Mouse (Mus musculus): ENCODE measurements around the gene Kremen2. TPM values are rescaled to one million over a fixed set of nuclear protein-coding genes. Genes with fewer than 3 reads are reported as not detected.

Kremen2 gene
- polyA plus RNA-seq, 1 experiment from 2014 or later = 1.6 TPM

DNA sequence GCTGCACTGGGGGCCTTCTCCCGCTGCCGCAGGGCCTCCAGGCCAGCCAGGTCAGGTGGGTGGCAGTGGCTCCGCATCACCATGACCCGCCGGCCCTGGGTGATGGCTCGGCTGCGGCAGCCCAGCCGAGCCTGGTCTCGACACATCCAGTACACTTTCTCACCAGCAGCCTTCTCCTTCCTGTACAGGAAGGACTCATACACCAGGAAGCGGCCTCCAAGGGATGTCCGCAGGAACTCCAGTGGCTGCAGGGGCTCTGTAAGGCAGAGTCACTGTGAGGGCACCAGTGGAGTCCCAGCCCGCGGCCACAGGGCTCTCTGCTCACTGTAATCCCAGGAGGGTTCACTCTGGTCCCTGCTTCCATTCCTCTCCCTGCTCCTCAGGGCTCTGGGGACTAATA is 10.1 kb upstream of the Kremen2 start:
- no peak for ATAC-seq (ENCODE audit: low FRiP score)
- no peaks in the 10 kb centered on the region for H3K27me3 ChIP-seq
- 99% methylated on average over 13 of the region's 13 CpGs for WGBS

DNA sequence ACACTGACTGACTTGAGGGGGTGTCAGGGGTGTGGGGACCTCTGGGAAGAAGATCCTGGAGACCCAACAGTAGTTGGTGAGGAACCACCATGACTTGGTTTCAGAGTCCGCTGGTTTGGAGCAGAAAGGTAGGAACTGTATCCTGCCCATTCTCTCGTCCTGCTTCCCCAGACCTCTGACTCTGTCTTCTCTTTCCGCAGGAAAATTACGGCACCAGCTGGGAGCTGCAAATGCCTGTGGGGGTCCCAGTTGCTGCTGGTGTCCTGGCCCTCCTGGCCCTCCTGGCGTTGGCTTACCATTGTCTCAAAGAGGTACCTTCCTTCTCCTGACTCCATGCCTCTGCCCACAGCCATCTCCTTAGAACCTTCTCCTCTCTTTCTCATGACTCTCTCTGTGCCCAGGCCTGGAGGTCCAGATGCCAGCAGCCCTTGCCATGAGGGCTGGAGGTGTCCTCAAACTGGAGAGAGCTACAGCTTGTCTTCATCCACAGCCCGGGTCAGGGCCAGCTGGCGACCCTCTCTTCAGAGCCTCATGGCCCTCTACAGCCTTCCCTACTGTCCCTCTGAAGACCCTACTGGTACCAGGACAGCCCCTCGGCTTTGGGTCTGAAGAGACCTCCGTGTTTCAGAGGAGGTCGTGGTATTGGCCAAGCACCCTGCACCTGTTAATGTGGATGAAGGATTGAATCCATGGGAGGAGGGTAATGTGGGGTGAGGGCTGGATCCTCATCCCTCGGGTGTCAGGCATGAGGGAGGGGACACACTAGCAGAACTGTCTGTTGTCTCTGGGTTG is 4.0 kb upstream of the Kremen2 start:
- Histone ChIP-seq H3K4me3 (replicated peaks) (no peak overlapping the region), H3K27ac (no peak overlapping the region), H3K4me2 (no peak overlapping the region), H3K36me3 (replicated peaks) (peaks cover 36% of the 10 kb centered on the region), H3K4me1 (peaks cover 18% of the 10 kb centered on the region), H3K9ac (no peak overlapping the region), H3K9me3 (no peaks in the 10 kb centered on the region), H3K27me3 (peaks cover 42% of the 10 kb centered on the region)
- 85% methylated on average over 11 of the region's 11 CpGs for WGBS
- no peak for ATAC-seq (ENCODE audit: low FRiP score)

More for the DNA sequence above, 10.1 kb upstream of the Kremen2 start:
- no peak overlapping the region for H3K27ac ChIP-seq
- H3K9ac ChIP-seq = no peak overlapping the region
- peaks cover 3% of the 10 kb centered on the region; the same call in 1 of the 2 replicates for H3K4me1 ChIP-seq
- no peaks in the 10 kb centered on the region for H3K9me3 ChIP-seq
- peaks cover 93% of the 10 kb centered on the region for H3K36me3 ChIP-seq (replicated peaks)
- no peak overlapping the region for H3K4me3 ChIP-seq (replicated peaks)
- H3K4me2 ChIP-seq = no peak overlapping the region

DNA sequence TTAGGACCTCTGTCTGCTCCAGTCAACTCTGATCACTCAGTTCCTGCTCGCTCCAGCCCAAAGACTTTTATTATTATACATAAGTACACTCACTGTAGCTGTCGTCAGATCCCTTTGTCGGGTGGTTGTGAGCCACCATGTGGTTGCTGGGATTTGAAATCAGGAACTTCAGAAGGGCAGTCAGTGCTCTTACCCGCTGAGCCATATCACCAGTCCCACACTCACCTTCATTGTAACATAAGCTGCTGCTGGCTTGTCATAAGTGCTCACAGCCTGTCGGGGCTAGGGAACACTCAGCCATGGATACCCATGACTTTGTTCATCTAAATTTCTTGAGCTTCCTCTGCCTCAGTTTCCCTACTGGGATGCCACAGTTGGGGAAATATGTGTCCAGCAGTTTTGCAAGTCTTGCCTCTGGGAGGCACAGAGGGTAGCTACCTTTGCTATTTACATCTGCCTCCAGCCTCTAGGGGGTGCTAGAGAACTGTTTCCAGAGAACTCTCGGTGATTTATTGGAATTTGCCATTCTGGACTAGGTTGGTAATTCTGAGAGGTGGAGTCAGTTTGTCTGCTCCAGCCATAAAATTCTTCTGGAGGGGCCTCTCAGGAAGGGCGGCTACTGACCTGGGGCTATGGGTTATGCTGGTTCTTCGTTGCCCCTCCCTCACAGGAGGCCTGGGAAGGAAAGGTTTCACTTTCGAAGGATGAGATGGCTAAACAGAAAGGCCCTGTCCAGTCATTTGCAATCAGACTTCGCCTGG is 3.2 kb upstream of the Kremen2 start:
- ATAC-seq (ENCODE audit: low FRiP score) = 0 out of 2 replicates have a peak, but pooled peaks have one; percentile 12
- Histone ChIP-seq H3K4me2 (no peak overlapping the region), H3K27me3 (peaks cover 50% of the 10 kb centered on the region), H3K9me3 (no peaks in the 10 kb centered on the region), H3K36me3 (replicated peaks) (peaks cover 28% of the 10 kb centered on the region), H3K9ac (no peak overlapping the region), H3K4me1 (peaks cover 21% of the 10 kb centered on the region), H3K4me3 (replicated peaks) (no peak overlapping the region), H3K27ac (no peak overlapping the region)
- whole genome bisulfite sequencing = 39% methylated on average over 10 of the region's 10 CpGs

DNA sequence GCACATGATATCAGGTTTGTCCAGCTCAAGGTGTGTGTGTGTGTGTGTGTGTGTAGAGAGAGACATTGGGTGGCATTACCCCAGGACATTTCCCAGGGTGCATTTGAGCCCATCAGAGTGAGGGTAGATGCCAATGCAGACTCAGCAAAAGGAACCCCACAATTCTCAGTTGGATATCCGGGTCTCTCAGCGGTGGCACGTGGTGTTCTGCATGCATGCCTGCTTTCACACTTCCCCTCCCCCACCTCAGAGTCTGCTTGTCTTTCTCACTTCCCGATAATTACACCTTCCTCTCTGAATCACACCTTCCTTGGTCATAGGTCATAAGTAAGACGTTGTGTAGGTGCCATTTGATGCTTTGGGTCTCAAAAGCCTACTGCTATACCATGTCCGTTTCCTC is 2.4 kb upstream of the Kremen2 start:
- WGBS = 44% methylated on average over 6 of the region's 6 CpGs
- Histone ChIP-seq H3K9ac (no peak overlapping the region), H3K4me2 (no peak overlapping the region), H3K4me3 (replicated peaks) (no peak overlapping the region), H3K4me1 (peaks cover 21% of the 10 kb centered on the region), H3K27ac (no peak overlapping the region), H3K27me3 (peaks cover 58% of the 10 kb centered on the region), H3K36me3 (replicated peaks) (peaks cover 20% of the 10 kb centered on the region), H3K9me3 (no peaks in the 10 kb centered on the region)
- no peak for ATAC-seq (ENCODE audit: low FRiP score)

DNA sequence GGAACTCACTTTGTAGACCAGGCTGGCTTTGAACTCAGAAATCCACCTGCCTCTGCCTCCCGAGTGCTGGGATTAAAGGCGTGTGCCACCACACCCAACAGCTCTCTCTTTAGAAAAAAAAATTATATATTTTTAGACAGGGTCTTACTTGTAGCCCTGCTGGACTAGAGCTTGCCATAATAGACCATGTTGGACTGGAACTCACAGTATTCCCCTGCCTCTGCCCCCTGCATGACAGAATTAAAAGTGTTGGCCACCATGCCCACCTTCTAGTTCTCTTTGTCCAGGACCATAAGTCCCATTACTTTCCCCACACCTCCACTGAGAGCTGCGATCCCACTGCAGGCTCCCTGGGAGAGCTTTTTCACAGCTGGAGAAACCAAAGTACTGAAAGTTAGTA is 1.8 kb upstream of the Kremen2 start:
- H3K36me3 ChIP-seq (replicated peaks) = peaks cover 14% of the 10 kb centered on the region
- H3K27me3 ChIP-seq = peaks cover 63% of the 10 kb centered on the region
- H3K4me3 ChIP-seq (replicated peaks) = no peak overlapping the region
- H3K9ac ChIP-seq = no peak overlapping the region
- no peak for ATAC-seq (ENCODE audit: low FRiP score)
- 84% methylated on average over 3 of the region's 3 CpGs for WGBS
- H3K27ac ChIP-seq = no peak overlapping the region
- H3K4me1 ChIP-seq = peaks cover 22% of the 10 kb centered on the region
- H3K4me2 ChIP-seq = no peak overlapping the region
- no peaks in the 10 kb centered on the region for H3K9me3 ChIP-seq

DNA sequence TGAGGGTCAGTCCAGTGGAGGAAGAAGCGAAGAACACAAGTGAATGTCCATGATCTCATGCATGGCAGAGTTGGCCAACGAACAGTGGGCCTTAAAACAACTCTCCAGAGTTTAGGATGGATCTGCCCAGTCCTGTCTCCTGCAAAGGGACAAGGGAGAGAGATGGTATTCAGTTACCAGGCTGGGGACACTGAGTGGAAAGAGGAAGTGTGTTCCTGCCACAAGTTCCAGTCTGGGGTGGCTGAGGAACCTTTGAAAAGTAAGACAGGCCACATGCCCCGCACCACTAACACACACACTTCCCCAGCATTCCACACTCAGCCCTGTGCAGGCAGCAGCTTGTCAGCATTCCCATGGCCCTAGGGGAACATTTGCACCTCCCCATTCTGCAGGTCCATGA is 1.1 kb upstream of the Kremen2 start:
- 77% methylated on average over 3 of the region's 3 CpGs for WGBS
- peaks cover 28% of the 10 kb centered on the region for H3K4me1 ChIP-seq
- no peak overlapping the region for H3K4me3 ChIP-seq (replicated peaks)
- peaks cover 70% of the 10 kb centered on the region for H3K27me3 ChIP-seq
- no peak overlapping the region for H3K9ac ChIP-seq
- no peak overlapping the region for H3K4me2 ChIP-seq
- H3K36me3 ChIP-seq (replicated peaks) = peaks cover 7% of the 10 kb centered on the region
- H3K9me3 ChIP-seq = no peaks in the 10 kb centered on the region
- ATAC-seq (ENCODE audit: low FRiP score) = no peak
- no peak overlapping the region for H3K27ac ChIP-seq

DNA sequence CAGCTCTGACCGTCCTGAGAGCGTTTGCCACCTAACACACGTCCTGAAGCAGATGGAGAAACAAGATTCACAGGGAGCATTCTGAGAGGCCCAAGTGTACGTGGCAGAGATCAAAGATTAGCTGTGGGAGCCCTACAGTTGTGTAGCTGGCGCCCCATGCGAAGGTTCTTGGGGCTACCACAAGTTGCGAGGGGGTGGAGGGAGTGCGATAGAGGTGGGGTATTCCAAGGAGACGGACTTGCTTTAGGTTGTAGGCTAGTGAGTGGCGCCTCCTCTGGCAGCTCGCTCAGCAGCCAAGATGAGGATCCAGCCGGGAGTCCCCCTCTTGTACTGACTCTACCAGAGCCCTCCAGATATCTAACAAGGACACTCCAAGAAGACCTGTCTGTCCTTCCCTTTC is 678 bp upstream of the Kremen2 start:
- Histone ChIP-seq H3K9me3 (no peaks in the 10 kb centered on the region), H3K36me3 (replicated peaks) (peaks cover 3% of the 10 kb centered on the region), H3K27me3 (peaks cover 75% of the 10 kb centered on the region), H3K4me3 (replicated peaks) (peak overlapping the region; percentile 32), H3K4me2 (peak overlapping the region; percentile 65), H3K9ac (no peak overlapping the region), H3K4me1 (peaks cover 28% of the 10 kb centered on the region), H3K27ac (no peak overlapping the region)
- no peak for ATAC-seq (ENCODE audit: low FRiP score)
- whole genome bisulfite sequencing = 4% methylated on average over 12 of the region's 12 CpGs

DNA sequence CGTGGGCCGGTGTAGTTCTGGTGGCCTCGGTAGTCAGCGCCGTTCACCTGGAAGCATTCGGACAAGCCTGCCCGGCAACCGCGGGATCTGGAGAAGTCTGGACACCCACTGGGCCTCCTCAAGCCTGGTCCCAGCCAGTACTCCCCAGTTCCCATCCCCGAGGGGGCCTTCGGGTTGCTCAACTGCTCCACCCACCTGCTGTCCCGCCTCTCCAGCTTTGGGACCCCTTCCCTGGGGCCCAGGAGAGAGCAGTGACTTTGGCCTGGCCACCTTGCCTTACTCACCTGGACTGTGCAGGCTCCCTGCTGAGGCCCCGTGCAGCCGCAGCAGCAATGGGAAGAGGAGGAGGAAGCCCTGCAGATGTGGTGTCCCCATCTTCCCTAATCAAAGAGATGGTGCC is 982 bp downstream of the Kremen2 start:
- peaks cover 85% of the 10 kb centered on the region for H3K27me3 ChIP-seq
- no peak for ATAC-seq (ENCODE audit: low FRiP score)
- WGBS = 2% methylated on average over 14 of the region's 14 CpGs
- no peaks in the 10 kb centered on the region for H3K36me3 ChIP-seq (replicated peaks)
- H3K9ac ChIP-seq = no peak overlapping the region
- peaks cover 37% of the 10 kb centered on the region for H3K4me1 ChIP-seq
- H3K9me3 ChIP-seq = no peaks in the 10 kb centered on the region
- H3K27ac ChIP-seq = no peak overlapping the region
- H3K4me3 ChIP-seq (replicated peaks) = peak overlapping the region; percentile 32; the same call in 1 of the 2 replicates
- peak overlapping the region; percentile 65 for H3K4me2 ChIP-seq

DNA sequence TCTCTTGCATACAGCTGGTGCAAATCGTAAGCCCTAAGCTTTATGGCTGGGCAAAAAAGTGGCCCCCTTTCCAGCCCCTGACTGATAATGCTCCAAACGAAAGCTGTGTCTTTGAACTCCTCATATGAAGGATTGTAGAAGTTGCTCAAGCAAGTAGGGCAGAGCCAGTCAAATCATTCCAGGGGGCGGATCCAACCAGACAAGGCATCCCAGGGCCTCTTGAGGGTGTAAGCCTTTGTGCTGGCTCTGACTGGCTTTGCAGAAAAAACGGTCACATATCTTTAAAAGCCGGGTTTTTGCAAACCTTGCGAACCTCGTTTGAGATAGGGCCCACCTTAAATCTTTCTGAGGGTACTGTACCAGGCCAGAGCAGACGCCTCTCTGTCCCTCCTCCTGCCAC is 1.6 kb downstream of the Kremen2 start:
- no peak overlapping the region for H3K4me3 ChIP-seq (replicated peaks)
- H3K4me2 ChIP-seq = no peak overlapping the region
- H3K27ac ChIP-seq = no peak overlapping the region
- no peak overlapping the region for H3K9ac ChIP-seq
- 21% methylated on average over 8 of the region's 8 CpGs for WGBS
- peaks cover 88% of the 10 kb centered on the region for H3K27me3 ChIP-seq
- no peaks in the 10 kb centered on the region for H3K9me3 ChIP-seq
- ATAC-seq (ENCODE audit: low FRiP score) = no peak
- H3K4me1 ChIP-seq = peaks cover 42% of the 10 kb centered on the region
- H3K36me3 ChIP-seq (replicated peaks) = no peaks in the 10 kb centered on the region

DNA sequence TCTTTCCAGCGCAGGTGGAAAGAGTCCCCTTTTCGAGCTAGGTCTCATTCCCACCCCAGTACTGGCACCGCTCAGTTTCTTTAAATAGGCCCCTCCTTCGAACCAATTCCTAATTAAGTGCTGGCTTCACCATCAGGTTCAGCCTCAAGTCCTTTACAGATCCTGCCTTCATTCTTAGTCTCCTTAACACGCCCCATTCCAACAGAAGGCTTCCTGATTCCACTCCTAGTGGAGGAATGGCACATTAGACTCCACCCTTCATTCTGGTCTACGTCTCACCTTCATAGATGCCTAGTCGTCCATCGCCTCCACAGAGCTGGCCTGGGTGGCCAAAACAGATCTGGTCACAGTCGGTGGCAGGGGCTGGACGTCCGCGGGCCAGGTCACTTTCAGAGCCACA is 2.7 kb downstream of the Kremen2 start:
- Histone ChIP-seq H3K4me3 (replicated peaks) (peak overlapping the region; percentile 29; the same call in 1 of the 2 replicates), H3K27me3 (peaks cover 90% of the 10 kb centered on the region), H3K4me2 (no peak overlapping the region), H3K27ac (no peak overlapping the region), H3K36me3 (replicated peaks) (peaks cover under 1% of the 10 kb centered on the region; the same call in 1 of the 2 replicates), H3K4me1 (peaks cover 53% of the 10 kb centered on the region), H3K9ac (no peak overlapping the region), H3K9me3 (no peaks in the 10 kb centered on the region)
- WGBS = 58% methylated on average over 12 of the region's 12 CpGs
- ATAC-seq (ENCODE audit: low FRiP score) = no peak

DNA sequence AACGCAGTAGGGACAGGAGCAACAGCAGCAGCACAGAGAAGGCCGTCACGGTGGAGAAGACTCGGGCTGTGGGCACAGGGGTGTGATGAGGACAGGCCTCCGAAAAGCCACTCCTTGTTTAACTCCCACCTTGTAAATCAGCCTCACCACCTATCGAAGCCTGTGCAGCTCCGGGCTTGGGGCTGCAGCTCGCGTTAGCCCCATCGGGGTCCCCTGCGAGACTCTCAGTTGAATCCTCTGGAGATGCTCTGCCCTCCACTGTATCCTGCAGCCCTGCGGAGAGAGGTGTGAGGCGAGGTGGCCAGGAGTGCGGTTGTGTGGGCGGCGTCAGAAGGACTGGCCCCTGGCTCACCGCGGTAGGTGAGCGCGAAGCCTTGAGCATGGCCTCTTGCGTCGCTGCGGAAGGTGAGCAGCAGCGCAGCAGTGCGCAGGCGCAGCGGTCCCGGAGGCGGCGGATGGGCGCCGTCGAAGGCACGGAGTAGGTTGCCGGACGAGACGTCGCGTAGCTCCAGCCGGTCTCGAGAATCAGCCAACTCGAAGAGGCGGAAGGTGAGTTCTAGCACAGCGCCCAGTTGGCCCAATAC is 3.3 kb downstream of the Kremen2 start:
- H3K27ac ChIP-seq = no peak overlapping the region
- ATAC-seq (ENCODE audit: low FRiP score) = no peak
- H3K4me2 ChIP-seq = peak overlapping the region; percentile 47
- 7% methylated on average over 44 of the region's 44 CpGs for WGBS
- no peaks in the 10 kb centered on the region for H3K9me3 ChIP-seq
- peaks cover 58% of the 10 kb centered on the region for H3K4me1 ChIP-seq
- H3K27me3 ChIP-seq = peaks cover 90% of the 10 kb centered on the region
- H3K4me3 ChIP-seq (replicated peaks) = peak overlapping the region; percentile 29
- no peak overlapping the region for H3K9ac ChIP-seq
- H3K36me3 ChIP-seq (replicated peaks) = peaks cover 7% of the 10 kb centered on the region
